Mouse (Mus musculus): ENCODE results near the gene Wsb1. TPM values are rescaled to one million over a fixed set of nuclear protein-coding genes. Genes with fewer than 3 reads are reported as not detected.

Gene Wsb1
- total and polyA plus RNA-seq, 2 experiments from 2014 or later = 227 to 230 TPM

DNA sequence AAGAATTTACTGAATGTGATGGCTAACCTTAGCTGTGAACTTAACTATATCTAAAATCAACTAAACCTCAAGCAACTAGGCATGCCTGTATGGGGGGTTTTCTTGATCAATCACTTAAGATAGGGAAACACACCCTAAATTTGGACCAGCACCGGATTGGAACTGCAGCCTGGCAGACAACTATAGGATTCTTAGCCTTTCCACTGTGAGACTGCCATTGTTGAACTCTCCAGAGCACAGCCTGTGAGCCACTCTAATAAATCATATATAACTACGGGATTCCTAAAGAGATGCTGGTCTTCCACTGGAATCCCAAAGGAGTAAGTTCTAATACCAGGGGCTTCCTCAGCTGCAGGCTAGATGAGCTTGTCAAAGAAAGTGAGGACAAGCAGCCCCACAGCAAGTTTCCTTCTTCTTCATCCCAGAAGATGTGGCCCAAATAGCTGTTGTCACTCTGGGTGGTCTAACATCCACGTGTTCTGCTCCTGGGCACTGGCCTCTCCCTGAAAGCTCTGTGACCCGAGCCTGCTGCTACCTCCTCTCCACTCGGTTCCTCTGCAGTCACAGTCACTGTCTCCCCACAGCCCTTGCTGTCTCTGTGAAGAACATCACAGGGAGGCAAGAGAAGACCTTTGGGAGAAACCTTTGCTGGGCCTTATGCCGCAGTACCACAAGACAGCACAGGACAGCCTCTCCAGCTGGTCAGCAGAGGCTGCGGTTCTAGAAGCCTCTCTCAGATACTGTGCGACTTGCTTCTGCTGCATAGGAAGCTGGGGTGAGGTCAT lies 28.9 kb downstream of the Wsb1 start:
- ATAC-seq (ENCODE audit: low FRiP score) = no peak
- Histone ChIP-seq H3K4me1 (ENCODE audit: insufficient read depth, low read length) (no peaks in the 10 kb centered on the region), H3K4me3 (ENCODE audit: low read depth, low read length) (no peak overlapping the region), H3K27ac (ENCODE audit: low read depth, low read length) (no peak overlapping the region), H3K9ac (replicated peaks; ENCODE audit: low read length, poor library complexity, severe bottlenecking) (no peak overlapping the region), H3K9me3 (ENCODE audit: low read length) (no peaks in the 10 kb centered on the region), H3K27me3 (ENCODE audit: insufficient read depth, low read length) (no peaks in the 10 kb centered on the region), H3K36me3 (ENCODE audit: insufficient read depth, low read length) (no peaks in the 10 kb centered on the region), H3K4me2 (ENCODE audit: low read depth, low read length, poor library complexity, severe bottlenecking) (no peak overlapping the region)
- DNase-seq (ENCODE audit: low spot score) = no peak
- WGBS = 73% methylated on average over 8 of the region's 8 CpGs
- TF ChIP-seq CTCF (IDR thresholded peaks at IDR 0.05) = no peak

- peak; percentile 89 for TF ChIP-seq CTCF (IDR thresholded peaks at IDR 0.05)
- Histone ChIP-seq H3K27ac (ENCODE audit: low read depth, low read length) (no peak overlapping the region), H3K4me1 (ENCODE audit: insufficient read depth, low read length) (no peaks in the 10 kb centered on the region), H3K27me3 (ENCODE audit: insufficient read depth, low read length) (no peaks in the 10 kb centered on the region), H3K4me3 (ENCODE audit: low read depth, low read length) (no peak overlapping the region), H3K9ac (replicated peaks; ENCODE audit: low read length, poor library complexity, severe bottlenecking) (no peak overlapping the region), H3K9me3 (ENCODE audit: low read length) (no peaks in the 10 kb centered on the region), H3K4me2 (ENCODE audit: low read depth, low read length, poor library complexity, severe bottlenecking) (no peak overlapping the region), H3K36me3 (ENCODE audit: insufficient read depth, low read length) (no peaks in the 10 kb centered on the region)
- 41% methylated on average over 18 of the region's 18 CpGs for WGBS
- ATAC-seq (ENCODE audit: low FRiP score) = peak; percentile 49
- DNase-seq (ENCODE audit: low spot score) = peak; percentile 86
Measured at GRCm38 (mm10) chr11:79224562-79225280, 29.8 kb downstream of the Wsb1 start.

DNA sequence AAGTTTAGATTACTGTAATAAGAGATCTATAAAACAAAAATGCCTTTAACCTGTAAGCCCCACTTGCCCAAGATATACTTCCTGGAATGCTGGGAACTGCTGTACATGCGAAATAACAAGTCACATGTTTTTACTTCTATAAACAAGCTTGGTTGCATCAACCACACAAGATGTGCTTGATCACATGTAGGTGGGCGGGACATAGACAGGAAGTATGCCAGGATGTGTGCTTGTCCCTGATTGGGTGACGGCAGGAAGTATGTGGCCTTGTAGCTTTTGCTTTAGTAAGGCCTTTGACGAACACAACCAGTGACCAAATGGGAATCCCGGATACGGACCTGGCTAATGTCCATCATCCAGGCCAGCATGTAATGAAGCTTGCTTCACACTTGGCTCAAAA lies 31.1 kb downstream of the Wsb1 start:
- no peak overlapping the region for H3K27ac ChIP-seq (ENCODE audit: low read depth, low read length)
- TF ChIP-seq CTCF (IDR thresholded peaks at IDR 0.05) = no peak
- no peaks in the 10 kb centered on the region for H3K36me3 ChIP-seq (ENCODE audit: insufficient read depth, low read length)
- H3K4me1 ChIP-seq (ENCODE audit: insufficient read depth, low read length) = no peaks in the 10 kb centered on the region
- WGBS = 90% methylated on average over 6 of the region's 6 CpGs
- H3K27me3 ChIP-seq (ENCODE audit: insufficient read depth, low read length) = no peaks in the 10 kb centered on the region
- no peaks in the 10 kb centered on the region for H3K9me3 ChIP-seq (ENCODE audit: low read length)
- no peak overlapping the region for H3K4me2 ChIP-seq (ENCODE audit: low read depth, low read length, poor library complexity, severe bottlenecking)
- ATAC-seq (ENCODE audit: low FRiP score) = no peak
- peak; percentile 29 for DNase-seq (ENCODE audit: low spot score)
- H3K4me3 ChIP-seq (ENCODE audit: low read depth, low read length) = no peak overlapping the region
- no peak overlapping the region for H3K9ac ChIP-seq (replicated peaks; ENCODE audit: low read length, poor library complexity, severe bottlenecking)

- WGBS = 94% methylated on average over 6 of the region's 6 CpGs
- Histone ChIP-seq H3K9ac (replicated peaks; ENCODE audit: low read length, poor library complexity, severe bottlenecking) (no peak overlapping the region), H3K4me2 (ENCODE audit: low read depth, low read length, poor library complexity, severe bottlenecking) (no peak overlapping the region), H3K27me3 (ENCODE audit: insufficient read depth, low read length) (no peaks in the 10 kb centered on the region), H3K4me1 (ENCODE audit: insufficient read depth, low read length) (no peaks in the 10 kb centered on the region), H3K9me3 (ENCODE audit: low read length) (no peaks in the 10 kb centered on the region), H3K4me3 (ENCODE audit: low read depth, low read length) (no peak overlapping the region), H3K27ac (ENCODE audit: low read depth, low read length) (no peak overlapping the region), H3K36me3 (ENCODE audit: insufficient read depth, low read length) (no peaks in the 10 kb centered on the region)
- no peak for DNase-seq (ENCODE audit: low spot score)
- TF ChIP-seq CTCF (IDR thresholded peaks at IDR 0.05) = no peak
- ATAC-seq (ENCODE audit: low FRiP score) = no peak
Measured at GRCm38 (mm10) chr11:79222661-79223060, 31.8 kb downstream of the Wsb1 start.

DNA sequence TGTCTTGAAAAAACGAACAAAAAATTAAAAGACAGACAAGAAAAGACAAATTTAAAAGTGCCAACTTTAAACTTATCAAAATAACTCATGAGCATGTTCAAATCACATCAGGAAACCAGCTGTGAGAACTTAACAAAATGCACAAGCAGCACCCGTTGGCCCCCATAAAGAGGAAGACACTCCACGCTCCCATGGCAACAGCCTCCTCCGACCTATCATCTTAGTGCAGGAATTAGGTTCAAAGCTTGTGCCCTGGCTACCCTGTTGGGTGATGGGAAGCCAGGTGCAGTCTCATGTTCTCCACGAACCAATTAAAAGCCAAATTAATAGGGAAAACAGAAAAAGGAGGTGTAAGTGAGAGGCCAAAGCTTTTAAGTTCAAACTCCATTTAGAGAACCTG lies 32.8 kb downstream of the Wsb1 start:
- Histone ChIP-seq H3K4me1 (ENCODE audit: insufficient read depth, low read length) (no peaks in the 10 kb centered on the region), H3K9me3 (ENCODE audit: low read length) (no peaks in the 10 kb centered on the region), H3K4me2 (ENCODE audit: low read depth, low read length, poor library complexity, severe bottlenecking) (no peak overlapping the region), H3K27ac (ENCODE audit: low read depth, low read length) (no peak overlapping the region), H3K27me3 (ENCODE audit: insufficient read depth, low read length) (no peaks in the 10 kb centered on the region), H3K36me3 (ENCODE audit: insufficient read depth, low read length) (no peaks in the 10 kb centered on the region), H3K4me3 (ENCODE audit: low read depth, low read length) (no peak overlapping the region), H3K9ac (replicated peaks; ENCODE audit: low read length, poor library complexity, severe bottlenecking) (no peak overlapping the region)
- TF ChIP-seq CTCF (IDR thresholded peaks at IDR 0.05) = no peak
- no peak for DNase-seq (ENCODE audit: low spot score)
- ATAC-seq (ENCODE audit: low FRiP score) = no peak
- 77% methylated on average over 5 of the region's 5 CpGs for WGBS

All from midbrain, postnatal 0 days (tissue).